Mouse (Mus musculus): Measurements from ENCODE around the gene Zswim1. TPM values are rescaled to one million over a fixed set of nuclear protein-coding genes. Genes with fewer than 3 reads are reported as not detected.

Gene Zswim1
- polyA plus RNA-seq, 1 experiment: 7.7 TPM

GRCm38 (mm10) chr2:164785481-164786387 is 36.8 kb upstream of the Zswim1 start, which contains the start of gene Snx21:
Gene Snx21 (plus strand): TSS chr2:164785823.
- peak in 1 of 2 experiments; percentile 47 for DNase-seq (ENCODE audit: low read depth in 1 of 2, low spot score in 2 of 2)
- Histone ChIP-seq H3K27me3 (ENCODE audit: control insufficient read depth, insufficient read depth, low read length) (no peaks in the 10 kb centered on the region), H3K27ac (ENCODE audit: insufficient read depth, low read length) (peak within 1 kb of the TSS; percentile 65), H3K36me3 (ENCODE audit: control insufficient read depth, insufficient read depth, low read length) (no peaks in the 10 kb centered on the region), H3K4me3 (ENCODE audit: extremely low read depth, insufficient read depth, insufficient read length) (peak within 1 kb of the TSS; percentile 85), H3K4me1 (ENCODE audit: control insufficient read depth, insufficient read depth, insufficient read length) (peaks cover 7% of the 10 kb centered on the region; the same call in 1 of the 2 replicates)
- TF ChIP-seq POLR2A (IDR thresholded peaks at IDR 0.05; ENCODE audit: low read depth, low read length): no peak
- no peak for TF ChIP-seq CTCF (IDR thresholded peaks at IDR 0.05; ENCODE audit: extremely low read depth, insufficient read depth, insufficient read length, insufficient replicate concordance)
- under 1% methylated on average over 87 of the region's 89 CpGs for WGBS

DNA sequence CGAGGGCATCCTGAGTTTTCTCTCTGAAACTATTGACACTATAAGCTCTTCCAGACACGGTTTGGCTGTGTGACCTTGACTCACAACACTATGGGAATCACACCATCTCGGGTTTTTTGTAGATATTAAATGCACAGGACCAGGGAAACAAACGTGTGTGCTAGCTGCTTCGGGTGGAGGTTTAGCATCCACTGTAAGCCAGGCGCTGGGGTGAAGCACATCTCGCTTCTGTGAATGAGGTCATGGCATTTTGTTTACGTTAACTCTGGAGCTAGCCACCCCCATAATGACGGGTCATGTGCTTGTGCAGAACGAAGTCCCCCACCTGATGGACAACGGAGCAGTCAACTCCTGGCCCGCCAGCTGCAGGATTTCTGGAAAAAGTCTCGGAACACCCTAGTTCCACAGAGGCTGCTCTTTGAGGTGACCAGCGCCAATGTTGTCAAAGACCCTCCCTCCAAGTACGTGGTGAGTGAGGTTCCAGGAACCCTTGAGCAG is 36.0 kb upstream of the Zswim1 start:
- WGBS: 27% methylated on average over 15 of the region's 15 CpGs
- no peak for DNase-seq (ENCODE audit: low read depth in 1 of 2, low spot score in 2 of 2)
- Histone ChIP-seq H3K4me3 (ENCODE audit: extremely low read depth, insufficient read depth, insufficient read length) (peak overlapping the region; percentile 85; the same call in 1 of the 2 replicates), H3K27me3 (ENCODE audit: control insufficient read depth, insufficient read depth, low read length) (no peaks in the 10 kb centered on the region), H3K27ac (ENCODE audit: insufficient read depth, low read length) (peak overlapping the region; percentile 65; the same call in 1 of the 2 replicates), H3K36me3 (ENCODE audit: control insufficient read depth, insufficient read depth, low read length) (peaks cover 1% of the 10 kb centered on the region; the same call in 1 of the 2 replicates), H3K4me1 (ENCODE audit: control insufficient read depth, insufficient read depth, insufficient read length) (peaks cover 7% of the 10 kb centered on the region; the same call in 1 of the 2 replicates)
- TF ChIP-seq CTCF (IDR thresholded peaks at IDR 0.05; ENCODE audit: extremely low read depth, insufficient read depth, insufficient read length, insufficient replicate concordance): no peak
- TF ChIP-seq POLR2A (IDR thresholded peaks at IDR 0.05; ENCODE audit: low read depth, low read length): no peak

DNA sequence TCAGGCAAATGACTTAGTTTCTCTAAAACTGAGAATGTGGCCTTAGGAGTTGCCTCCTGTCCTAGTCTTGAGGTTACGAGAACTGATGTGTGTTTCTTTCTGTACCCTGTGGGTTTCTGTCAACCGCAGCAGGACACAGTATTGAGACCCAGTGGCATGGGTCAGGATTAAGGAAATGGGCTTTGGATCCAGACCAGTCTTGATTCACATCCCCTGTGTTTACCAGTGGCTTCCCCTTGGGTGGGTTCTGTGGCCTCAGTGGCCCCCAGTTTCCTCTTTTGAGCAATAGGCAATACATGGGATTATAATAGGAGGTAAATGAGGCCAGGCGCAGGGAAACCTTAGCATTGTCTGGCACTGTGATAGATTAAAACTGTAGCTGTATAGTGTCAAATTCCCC is 35.5 kb upstream of the Zswim1 start:
- DNase-seq (ENCODE audit: low read depth in 1 of 2, low spot score in 2 of 2): no peak
- peaks cover 7% of the 10 kb centered on the region; the same call in 1 of the 2 replicates for H3K4me1 ChIP-seq (ENCODE audit: control insufficient read depth, insufficient read depth, insufficient read length)
- 72% methylated on average over 3 of the region's 3 CpGs for WGBS
- H3K4me3 ChIP-seq (ENCODE audit: extremely low read depth, insufficient read depth, insufficient read length): no peak overlapping the region
- no peak overlapping the region for H3K27ac ChIP-seq (ENCODE audit: insufficient read depth, low read length)
- H3K27me3 ChIP-seq (ENCODE audit: control insufficient read depth, insufficient read depth, low read length): no peaks in the 10 kb centered on the region
- TF ChIP-seq POLR2A (IDR thresholded peaks at IDR 0.05; ENCODE audit: low read depth, low read length) (no peak), CTCF (IDR thresholded peaks at IDR 0.05; ENCODE audit: extremely low read depth, insufficient read depth, insufficient read length, insufficient replicate concordance) (no peak)
- peaks cover 6% of the 10 kb centered on the region for H3K36me3 ChIP-seq (ENCODE audit: control insufficient read depth, insufficient read depth, low read length)

- DNase-seq (ENCODE audit: low read depth in 1 of 2, low spot score in 2 of 2): no peak
These were observed 34.7 kb upstream of the Zswim1 start for GRCm38 (mm10) chr2:164787779-164788178.

DNA sequence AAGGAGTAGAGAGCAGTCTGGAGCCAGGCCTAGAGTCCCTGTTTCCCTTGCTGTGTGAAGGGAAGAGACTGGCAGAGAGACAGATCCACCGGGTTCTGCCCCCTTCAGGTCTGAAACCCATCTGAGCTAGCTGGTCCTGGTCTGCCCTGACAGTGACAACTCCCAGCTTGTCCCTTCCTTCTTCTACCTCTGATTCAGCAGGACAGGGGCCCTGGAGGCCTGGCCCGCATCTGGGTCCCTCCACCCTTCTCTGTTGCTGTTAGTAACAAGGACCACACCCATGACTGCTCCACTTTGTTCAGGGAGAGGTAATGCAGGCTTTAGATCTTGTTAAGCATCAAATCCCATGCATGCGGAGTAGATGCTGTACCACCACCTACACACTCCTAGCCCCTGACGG is 34.1 kb upstream of the Zswim1 start:
- peaks cover 13% of the 10 kb centered on the region for H3K36me3 ChIP-seq (ENCODE audit: control insufficient read depth, insufficient read depth, low read length)
- H3K4me1 ChIP-seq (ENCODE audit: control insufficient read depth, insufficient read depth, insufficient read length): peaks cover 7% of the 10 kb centered on the region; the same call in 1 of the 2 replicates
- no peak overlapping the region for H3K4me3 ChIP-seq (ENCODE audit: extremely low read depth, insufficient read depth, insufficient read length)
- no peak overlapping the region for H3K27ac ChIP-seq (ENCODE audit: insufficient read depth, low read length)
- TF ChIP-seq POLR2A (IDR thresholded peaks at IDR 0.05; ENCODE audit: low read depth, low read length): no peak
- TF ChIP-seq CTCF (IDR thresholded peaks at IDR 0.05; ENCODE audit: extremely low read depth, insufficient read depth, insufficient read length, insufficient replicate concordance): no peak
- WGBS: 84% methylated on average over 4 of the region's 4 CpGs
- H3K27me3 ChIP-seq (ENCODE audit: control insufficient read depth, insufficient read depth, low read length): no peaks in the 10 kb centered on the region
- DNase-seq (ENCODE audit: low read depth in 1 of 2, low spot score in 2 of 2): no peak

More at GRCm38 (mm10) chr2:164787779-164788178, 34.7 kb upstream of the Zswim1 start:
- Histone ChIP-seq H3K4me3 (ENCODE audit: extremely low read depth, insufficient read depth, insufficient read length) (no peak overlapping the region), H3K36me3 (ENCODE audit: control insufficient read depth, insufficient read depth, low read length) (peaks cover 13% of the 10 kb centered on the region), H3K4me1 (ENCODE audit: control insufficient read depth, insufficient read depth, insufficient read length) (peaks cover 7% of the 10 kb centered on the region; the same call in 1 of the 2 replicates), H3K27ac (ENCODE audit: insufficient read depth, low read length) (no peak overlapping the region), H3K27me3 (ENCODE audit: control insufficient read depth, insufficient read depth, low read length) (no peaks in the 10 kb centered on the region)
- TF ChIP-seq CTCF (IDR thresholded peaks at IDR 0.05; ENCODE audit: extremely low read depth, insufficient read depth, insufficient read length, insufficient replicate concordance): no peak
- TF ChIP-seq POLR2A (IDR thresholded peaks at IDR 0.05; ENCODE audit: low read depth, low read length): no peak
- 85% methylated on average over 10 of the region's 10 CpGs for WGBS

DNA sequence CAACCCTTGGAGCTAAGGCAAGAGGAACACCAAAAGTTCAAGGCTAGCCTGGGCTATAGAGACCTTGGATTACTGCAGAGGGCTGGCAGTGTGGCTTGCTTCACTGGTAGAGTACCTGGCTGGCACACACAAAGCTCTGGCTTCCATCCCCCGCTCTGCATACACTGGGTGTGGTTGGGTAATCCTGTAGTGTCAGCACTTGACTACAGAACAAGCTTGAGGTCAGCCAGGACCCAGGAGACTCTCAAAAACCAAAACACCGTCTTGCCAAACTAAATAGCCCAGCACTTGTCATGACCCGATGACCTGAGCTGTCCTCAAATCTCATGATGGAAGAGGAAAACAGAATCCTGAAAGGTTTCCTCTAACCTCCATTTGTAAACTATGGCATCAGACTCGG is 32.0 kb upstream of the Zswim1 start:
- 90% methylated on average over 4 of the region's 4 CpGs for WGBS
- Histone ChIP-seq H3K4me1 (ENCODE audit: control insufficient read depth, insufficient read depth, insufficient read length) (peaks cover 5% of the 10 kb centered on the region; the same call in 1 of the 2 replicates), H3K36me3 (ENCODE audit: control insufficient read depth, insufficient read depth, low read length) (peaks cover 21% of the 10 kb centered on the region), H3K27ac (ENCODE audit: insufficient read depth, low read length) (no peak overlapping the region), H3K4me3 (ENCODE audit: extremely low read depth, insufficient read depth, insufficient read length) (no peak overlapping the region), H3K27me3 (ENCODE audit: control insufficient read depth, insufficient read depth, low read length) (no peaks in the 10 kb centered on the region)
- TF ChIP-seq CTCF (IDR thresholded peaks at IDR 0.05; ENCODE audit: extremely low read depth, insufficient read depth, insufficient read length, insufficient replicate concordance): no peak
- no peak for DNase-seq (ENCODE audit: low read depth in 1 of 2, low spot score in 2 of 2)
